Mouse (Mus musculus): ENCODE data around the gene Tbx18.

The Tbx18 gene

GRCm38 (mm10) chr9:87730961-87731535 lies at the start of gene Tbx18:
Gene Tbx18 (minus strand): TSS chr9:87731260.
- in situ Hi-C loops (cut with MboI, MseI): no loop called here

- in situ Hi-C loops (cut with MboI, MseI): no loop called here
These were observed 42.9 kb upstream of the Tbx18 start for GRCm38 (mm10) chr9:87773951-87774350.

GRCm38 (mm10) chr9:87755621-87756020 lies 24.6 kb upstream of the Tbx18 start:
- in situ Hi-C loops (cut with MboI, MseI): no loop called here

- in situ Hi-C loops (cut with MboI, MseI): no loop called here
These were observed 10.5 kb upstream of the Tbx18 start for GRCm38 (mm10) chr9:87741599-87741998.

DNA sequence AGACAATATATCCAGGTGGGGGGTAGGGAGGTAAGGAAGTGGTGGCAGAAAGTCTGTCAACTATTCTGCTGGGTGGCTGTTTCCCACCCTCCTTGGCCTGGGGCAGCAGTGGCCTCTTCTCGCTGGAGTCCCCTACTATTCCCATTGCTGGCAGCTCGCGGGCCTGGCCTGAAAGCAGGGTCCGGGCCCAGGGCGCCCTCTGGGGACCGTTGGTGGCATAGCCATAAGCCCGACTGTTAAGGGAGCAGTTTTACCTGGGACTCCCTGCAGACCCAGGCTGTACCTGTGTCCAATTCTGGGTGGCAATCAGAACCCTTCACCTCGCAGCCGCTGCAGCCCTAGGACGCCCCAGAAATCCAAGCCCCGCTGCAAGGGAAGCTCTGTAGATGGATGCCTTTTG lies 9.6 kb upstream of the Tbx18 start:
- in situ Hi-C loops (cut with MboI, MseI): no loop called here

GRCm38 (mm10) chr9:87740241-87740645 lies 9.2 kb upstream of the Tbx18 start:
- in situ Hi-C loops (cut with MboI, MseI): no loop called here

- in situ Hi-C loops (cut with MboI, MseI): no loop called here
These were observed 8.6 kb upstream of the Tbx18 start for GRCm38 (mm10) chr9:87739543-87740161.

DNA sequence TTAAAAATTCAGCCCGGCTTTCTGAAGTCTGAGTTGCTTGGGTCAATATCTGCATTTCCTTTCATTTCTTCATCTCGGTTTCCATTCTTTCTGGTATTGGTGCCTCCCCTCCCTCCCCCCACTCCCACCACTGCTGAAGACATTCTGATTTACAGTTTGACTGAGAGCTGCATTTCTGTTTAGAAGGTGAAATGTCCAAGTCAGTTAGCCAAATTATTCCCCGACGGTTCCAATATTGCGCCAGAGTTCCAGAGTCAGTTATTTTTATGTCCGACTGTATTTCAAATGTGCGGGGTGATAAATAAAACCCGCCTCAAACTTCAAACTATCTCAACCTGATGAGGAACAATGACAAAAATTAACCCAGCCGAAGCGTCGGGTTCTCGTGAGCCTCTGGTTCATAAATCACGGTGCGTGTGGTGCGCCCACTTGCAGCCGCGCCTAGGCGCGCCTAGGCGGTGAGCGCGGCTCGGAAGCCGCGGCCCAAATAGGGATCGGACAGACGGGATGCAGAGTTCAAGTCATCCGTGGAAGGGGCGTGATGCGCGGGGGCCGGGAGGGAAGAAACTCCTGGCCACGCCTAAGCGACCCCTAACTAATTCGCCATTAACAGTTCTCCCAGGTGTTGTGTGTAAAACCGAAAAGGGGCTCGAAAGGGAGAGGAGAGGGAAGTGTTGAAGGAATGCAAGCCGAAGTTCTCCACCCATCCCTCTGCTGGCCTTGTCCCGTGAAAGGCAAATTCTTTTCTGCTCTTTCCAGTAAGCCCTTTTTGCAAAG lies 7.9 kb upstream of the Tbx18 start:
- in situ Hi-C loops (cut with MboI, MseI): no loop called here

DNA sequence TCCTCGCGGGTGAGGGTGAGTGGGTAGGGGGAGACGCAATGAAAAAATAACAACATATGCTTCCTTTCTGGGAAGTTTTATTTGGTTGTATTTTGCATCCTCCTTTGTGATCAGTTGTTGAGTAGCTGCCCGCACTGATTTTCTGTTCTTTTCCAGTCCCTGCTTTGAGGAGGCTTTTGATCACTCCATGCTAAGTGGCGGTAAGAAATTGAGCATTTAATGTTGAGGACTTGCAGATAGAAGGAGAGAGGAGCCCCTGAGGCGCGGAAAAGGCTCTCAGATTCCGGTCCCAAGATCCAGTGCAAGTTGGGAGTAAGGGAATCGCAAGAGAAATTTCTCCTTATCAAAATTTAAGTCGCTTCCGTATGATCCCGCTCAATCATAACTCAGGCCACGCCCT lies 7.1 kb upstream of the Tbx18 start:
- in situ Hi-C loops (cut with MboI, MseI): no loop called here

- in situ Hi-C loops (cut with MboI, MseI): no loop called here
These were observed 6.2 kb upstream of the Tbx18 start for GRCm38 (mm10) chr9:87737271-87737670.

- in situ Hi-C loops (cut with MboI, MseI): no loop called here
These were observed 4.0 kb upstream of the Tbx18 start for GRCm38 (mm10) chr9:87735046-87735445.

DNA sequence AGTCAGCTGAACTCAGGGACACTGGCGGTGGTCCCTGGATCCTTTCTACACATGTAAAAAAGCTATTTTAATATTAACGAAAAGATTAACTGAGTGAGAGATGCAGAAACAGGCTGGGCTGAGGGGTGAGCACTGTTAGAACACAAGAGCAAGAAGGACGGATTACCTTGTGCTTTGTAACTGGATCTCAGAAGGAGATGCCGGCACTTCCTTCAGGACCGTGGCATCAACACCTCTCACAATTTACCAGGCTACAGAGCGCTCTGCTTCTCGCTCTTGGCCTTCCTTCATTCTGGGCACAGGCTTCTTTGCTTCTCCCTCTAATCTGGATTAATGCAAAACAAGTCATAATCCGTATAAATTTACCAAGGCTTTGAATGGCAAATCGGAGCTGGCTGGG lies 3.6 kb upstream of the Tbx18 start:
- in situ Hi-C loops (cut with MboI, MseI): no loop called here

- in situ Hi-C loops (cut with MboI, MseI): no loop called here
These were observed 2.7 kb upstream of the Tbx18 start for GRCm38 (mm10) chr9:87733732-87734131.

DNA sequence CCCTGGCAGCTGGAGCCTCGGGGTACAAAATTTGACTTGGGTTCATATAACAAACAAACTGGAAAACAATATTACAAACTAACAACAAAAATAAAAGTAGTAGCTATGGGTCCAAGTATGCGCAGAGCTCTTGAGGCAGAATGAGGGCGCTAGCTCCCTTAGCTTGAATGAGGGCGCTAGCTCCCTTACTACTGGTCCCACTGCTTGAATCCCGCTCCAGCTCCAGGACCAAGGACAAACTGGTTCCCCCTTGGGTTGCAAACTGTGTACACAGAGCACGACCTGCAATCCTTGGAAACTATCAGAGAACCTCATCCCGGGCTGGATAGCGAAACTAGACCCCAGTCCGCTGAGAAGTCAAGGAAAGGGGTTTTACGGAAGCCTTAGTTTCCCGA lies 2.2 kb upstream of the Tbx18 start:
- in situ Hi-C loops (cut with MboI, MseI): no loop called here

GRCm38 (mm10) chr9:87732416-87733235 lies 1.6 kb upstream of the Tbx18 start:
- in situ Hi-C loops (cut with MboI, MseI): no loop called here

DNA sequence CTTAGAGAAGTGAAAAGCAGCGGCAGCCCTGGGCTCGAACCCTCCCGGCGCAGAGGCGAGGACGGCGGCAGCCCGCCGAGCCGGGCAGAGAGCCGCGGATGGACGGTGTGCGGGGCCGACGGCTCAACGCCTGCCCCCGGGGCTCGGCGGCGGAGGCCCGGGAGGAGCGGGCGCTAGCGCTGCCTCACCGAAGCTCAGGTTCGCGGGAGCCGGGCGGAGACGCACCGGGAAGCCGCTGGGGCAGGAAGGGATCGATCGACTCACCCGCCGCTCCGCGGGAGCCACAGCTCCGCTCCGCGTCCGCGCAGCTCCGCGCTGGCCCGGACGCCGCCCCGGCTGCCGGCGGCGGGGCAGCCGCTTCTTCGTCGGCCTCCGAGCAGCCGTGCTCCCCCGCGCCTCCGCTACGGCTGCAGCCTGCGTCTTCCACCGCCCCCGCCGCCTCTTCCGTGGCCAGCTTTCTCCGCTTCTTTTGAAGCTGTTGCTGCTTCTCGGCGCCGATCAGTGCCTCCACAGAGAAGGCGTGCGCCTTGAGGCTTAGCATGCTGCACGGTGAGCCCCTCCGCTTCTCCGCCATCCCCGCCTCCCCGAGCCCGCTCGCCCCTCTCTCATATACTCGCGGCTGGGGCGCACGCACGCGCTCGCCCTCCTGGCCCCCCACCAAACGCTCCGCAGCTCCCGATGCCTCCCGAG lies 644 bp downstream of the Tbx18 start:
- in situ Hi-C loops (cut with MboI, MseI): no loop called here

GRCm38 (mm10) chr9:87729316-87730270 lies 1.5 kb downstream of the Tbx18 start:
- in situ Hi-C loops (cut with MboI, MseI): no loop called here

- in situ Hi-C loops (cut with MboI, MseI): no loop called here
These were observed 3.0 kb downstream of the Tbx18 start for GRCm38 (mm10) chr9:87728107-87728506.

DNA sequence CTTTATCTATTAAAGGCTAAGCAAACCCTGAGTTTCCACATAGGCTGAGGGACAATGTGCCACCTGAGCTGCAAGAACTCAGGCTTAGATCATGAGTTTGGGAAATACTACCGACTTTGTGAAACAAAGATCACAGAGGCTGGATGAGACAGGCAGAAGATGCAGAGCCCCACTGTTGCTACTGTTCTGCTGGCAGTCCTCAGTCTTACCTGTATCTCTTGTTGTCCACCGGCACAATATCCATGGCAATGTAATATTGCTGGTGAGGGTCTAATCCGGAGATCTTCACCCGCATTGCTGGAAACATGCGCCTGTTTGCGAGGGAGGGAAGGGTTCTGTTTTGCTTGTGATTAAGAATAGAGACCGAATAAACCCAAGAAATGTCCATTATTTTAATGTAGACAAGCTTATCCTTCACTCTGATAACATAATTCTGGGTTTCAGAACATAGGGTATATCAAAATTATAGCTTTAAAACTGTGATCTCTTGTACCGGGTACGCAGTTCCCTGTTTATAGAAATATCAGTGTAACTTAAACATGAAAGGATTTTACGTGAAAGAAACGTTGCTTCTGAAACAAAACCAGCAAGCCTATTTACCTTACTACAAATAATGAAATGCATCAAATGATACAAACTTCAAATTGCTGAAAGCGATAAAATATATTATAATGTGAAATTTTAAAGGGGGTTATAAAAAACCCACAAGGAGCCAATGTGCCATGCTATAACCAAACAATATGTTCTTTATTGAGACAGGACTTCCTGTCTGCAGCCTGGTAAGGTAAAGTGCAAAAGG lies 3.7 kb downstream of the Tbx18 start:
- in situ Hi-C loops (cut with MboI, MseI): no loop called here

DNA sequence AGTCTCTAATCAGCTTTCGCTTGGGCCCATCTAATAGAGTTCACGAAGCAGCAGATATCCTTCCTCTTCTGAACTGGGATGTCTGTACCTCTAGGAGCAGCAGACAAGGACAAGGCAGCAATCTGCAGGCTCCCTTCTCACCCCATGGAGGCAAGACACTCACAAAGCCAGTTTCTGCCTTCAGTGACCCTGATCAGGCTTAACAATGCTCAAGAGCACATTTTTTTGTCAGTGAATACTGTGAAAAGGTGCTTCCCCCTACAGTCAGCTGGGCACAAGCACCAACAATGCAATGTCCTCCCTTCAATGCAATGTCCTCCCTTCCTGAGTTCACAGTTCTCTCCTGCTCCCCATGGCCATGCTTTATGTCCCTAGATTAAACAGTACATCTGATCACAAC lies 9.3 kb downstream of the Tbx18 start:
- in situ Hi-C loops (cut with MboI, MseI): no loop called here

Data from regulatory T cell (primary cell).